Mouse (Mus musculus) kidney, adult 2 months (tissue): ENCODE measurements around the gene Traf7.

Source experiments
- CTCF ChIP-seq: fragments of 200-500 bp; conservative IDR thresholded peaks from 2 replicates; pipeline ENCODE4 v1.5.1; 2011; ENCODE audit warnings: low read depth, mild to moderate bottlenecking, control low read depth, low read length, moderate library complexity, mixed read lengths; ENCODE audit not compliant: insufficient read depth, insufficient read length
- POLR2A ChIP-seq: fragments of 200-500 bp; IDR thresholded peaks from one replicate; pipeline ENCODE4 v1.6.1; 2011; ENCODE audit warnings: low read depth, low read length, control low read depth

DNA sequence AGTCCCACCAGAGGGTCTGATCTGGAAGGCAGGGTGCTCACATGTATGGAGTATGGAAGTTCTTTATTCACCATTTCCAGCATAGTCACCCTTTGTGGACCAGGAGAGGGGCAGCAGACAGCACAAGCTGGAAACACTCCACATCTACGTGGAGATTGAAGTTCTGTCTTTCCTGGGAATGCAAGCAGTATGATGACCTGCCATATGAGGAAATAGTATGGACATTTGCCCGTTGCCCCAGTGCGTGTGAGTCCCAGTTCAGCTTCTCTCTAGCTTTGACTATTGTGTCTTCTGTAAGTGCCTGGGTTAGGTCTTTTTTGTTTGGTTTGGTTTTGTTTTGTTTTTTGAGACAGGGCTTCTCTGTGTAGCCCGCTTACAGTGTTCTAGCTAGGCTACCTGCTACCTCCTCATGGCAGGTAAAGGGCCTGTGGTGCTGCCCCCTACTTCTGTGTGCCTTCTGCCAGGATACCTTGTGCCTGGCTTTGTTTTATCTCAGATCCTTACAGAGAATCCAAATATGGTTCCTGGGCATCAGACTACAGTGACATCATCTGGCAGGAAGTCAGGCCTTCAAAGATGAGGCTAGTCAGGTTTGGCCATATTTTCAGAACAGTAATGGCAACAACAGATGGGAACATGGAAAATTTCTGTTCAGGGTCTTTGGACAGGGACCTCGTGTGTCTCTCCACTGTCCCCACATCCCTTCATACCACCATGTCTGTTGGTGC, 32.7 kb upstream of the Traf7 start:
- TF ChIP-seq CTCF (no peak), POLR2A (no peak)
